Mouse (Mus musculus): ENCODE measurements around the gene Fbxl21.

Gene Fbxl21

DNA sequence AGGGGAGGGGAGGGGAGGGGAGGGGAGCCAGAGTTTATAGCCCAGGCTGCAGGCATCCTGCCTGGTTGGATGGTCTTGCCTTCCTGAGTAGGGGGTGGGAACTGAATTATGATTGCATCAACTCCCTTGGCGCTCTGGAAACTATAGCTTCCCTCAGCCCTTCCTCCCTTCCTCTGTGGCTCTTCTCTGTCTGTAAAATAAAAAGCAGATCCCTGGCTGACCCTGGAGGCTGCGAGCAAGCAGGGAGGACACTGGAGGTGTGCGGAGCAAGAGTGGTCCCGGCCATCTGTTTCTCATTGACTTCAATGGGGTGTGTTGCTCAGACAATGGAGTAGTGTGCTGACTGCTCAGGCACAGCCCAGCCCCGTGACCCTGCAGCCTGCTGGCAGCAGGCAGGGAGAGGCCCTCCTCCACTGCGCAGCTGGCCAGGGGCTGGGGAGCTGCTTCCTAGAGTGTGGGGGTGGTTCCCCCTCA is 59.7 kb downstream of the Fbxl21 start:
- DNase-seq (ENCODE audit: low read depth) = no peak

DNA sequence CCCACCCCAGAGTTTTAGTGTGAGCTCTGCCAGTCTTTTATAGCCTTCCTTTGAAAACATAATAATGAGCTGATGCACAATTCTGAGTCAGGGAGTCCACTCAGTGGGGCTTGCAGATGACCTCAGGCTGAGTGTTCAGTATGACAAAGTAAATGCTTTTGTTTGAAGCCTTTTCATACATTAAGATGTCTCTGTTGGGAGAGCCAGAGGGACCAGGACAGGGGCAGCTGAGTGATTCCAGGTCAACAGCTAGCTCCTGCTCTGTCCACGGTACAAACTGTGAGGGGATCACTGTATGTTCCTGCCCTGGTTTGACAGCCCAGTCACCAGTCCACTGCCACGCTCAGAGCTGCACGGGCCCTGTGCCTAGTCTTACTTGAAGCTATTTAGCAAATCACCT is 60.4 kb downstream of the Fbxl21 start:
- no peak for DNase-seq (ENCODE audit: low read depth)

DNA sequence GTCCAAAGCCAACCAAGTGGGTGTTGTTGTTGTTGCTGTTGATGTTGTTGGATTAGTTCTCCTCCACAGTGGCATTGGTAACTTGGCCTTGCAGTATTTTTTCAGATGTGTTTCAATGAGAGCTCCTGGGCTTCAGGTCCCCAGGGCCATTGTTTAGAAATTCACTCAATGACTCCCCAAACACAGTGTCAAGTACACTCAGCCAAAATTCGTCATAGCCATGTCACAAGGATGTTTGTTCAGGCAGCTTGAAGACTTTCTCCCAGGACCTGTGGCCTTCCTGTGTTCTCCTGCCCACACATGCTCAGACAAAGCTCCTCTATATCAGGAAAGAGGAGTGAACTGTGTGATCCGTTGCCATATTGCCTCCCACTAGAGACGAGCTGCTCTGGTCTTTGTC is 63.8 kb downstream of the Fbxl21 start:
- no peak for DNase-seq (ENCODE audit: low read depth)
